Mouse (Mus musculus) forebrain, embryonic 14.5 days (tissue): ENCODE measurements around the gene Smndc1. TPM values are rescaled to one million over a fixed set of nuclear protein-coding genes. Genes with fewer than 3 reads are reported as not detected.

ENCODE experiments used
- ATAC-seq: fragments of 200-750 bp; cut with Nextera tagmentation; 2 replicates; pipeline ENCODE4 v1.8.0; 2017; ENCODE audit warnings: mild to moderate bottlenecking, moderate library complexity
- DNase-seq: peaks from one replicate; pipeline ENCODE4 v3.0.0-alpha.2; 2015; ENCODE audit warnings: low spot score
- H3K27ac ChIP-seq: fragments of 300-500 bp; sonication (generic); 2 replicates; pipeline ENCODE4 v1.5.1; 2014; ENCODE audit warnings: low read depth, mild to moderate bottlenecking, control low read depth, low read length, moderate library complexity
- H3K27me3 ChIP-seq: fragments of 300-500 bp; sonication (generic); replicated peaks from 2 replicates; pipeline ENCODE4 v1.6.1; 2014; ENCODE audit warnings: low read length, control low read depth, mixed read lengths; ENCODE audit not compliant: control insufficient read depth, insufficient read depth
- H3K36me3 ChIP-seq: fragments of 300-500 bp; sonication (generic); 2 replicates; pipeline ENCODE4 v1.6.1; 2014; ENCODE audit warnings: low read length, control low read depth; ENCODE audit not compliant: control insufficient read depth, insufficient read depth
- H3K4me1 ChIP-seq: fragments of 300-500 bp; sonication (generic); 2 replicates; pipeline ENCODE4 v1.6.1; 2014; ENCODE audit warnings: antibody characterized with exemption, low read length, control low read depth; ENCODE audit not compliant: control insufficient read depth, insufficient read depth
- H3K4me2 ChIP-seq: fragments of 300-500 bp; sonication (generic); 2 replicates; pipeline ENCODE4 v1.6.1; 2014; ENCODE audit warnings: mild to moderate bottlenecking, control low read depth, low read length
- H3K4me3 ChIP-seq: fragments of 300-500 bp; sonication (generic); 2 replicates; pipeline ENCODE4 v1.5.1; 2014; ENCODE audit warnings: low read depth, low read length, control low read depth
- H3K9ac ChIP-seq: fragments of 300-500 bp; sonication (generic); 2 replicates; pipeline ENCODE4 v1.6.1; 2014; ENCODE audit warnings: mild to moderate bottlenecking, low read length, control low read depth, moderate library complexity
- H3K9me3 ChIP-seq: fragments of 300-500 bp; sonication (generic); replicated peaks from 2 replicates; pipeline ENCODE4 v1.6.1; 2016; ENCODE audit warnings: low read length, control low read depth, mixed read lengths; ENCODE audit not compliant: control insufficient read depth
- WGBS: fragments of 180-500 bp; shearing (Covaris S2); extraction: QIAGEN DNeasy Blood & Tissue Kit; methylation state at CpG from one replicate; pipeline ENCODE4 v1.1.7; 2014; 5-methylcytosine and 5-hydroxymethylcytosine counted together
- polyA plus RNA-seq: library from polyadenylated mRNA; unstranded; fragments of >200 nt; fragmentation: Nextera tagmentation; extraction: Ambion mirVana; gene quantifications from 2 replicates; pipeline ENCODE4 v1.2.1, GENCODE M21; 2014

Gene Smndc1
- polyA plus RNA-seq, 1 experiment from 2014 or later, result 41.5 TPM

- H3K27me3 ChIP-seq, result no peaks in the 10 kb centered on the region
- no peaks in the 10 kb centered on the region for H3K36me3 ChIP-seq
- no peak overlapping the region for H3K4me3 ChIP-seq
- 0 out of 2 replicates have a peak overlapping the region, but pooled peaks have one; percentile 28 for H3K27ac ChIP-seq
- DNase-seq (no peak), ATAC-seq (no peak)
- no peak overlapping the region for H3K4me2 ChIP-seq
- H3K4me1 ChIP-seq, result peaks cover 14% of the 10 kb centered on the region; the same call in 1 of the 2 replicates
- no peak overlapping the region for H3K9ac ChIP-seq
- no peaks in the 10 kb centered on the region for H3K9me3 ChIP-seq
- WGBS, result 56% methylated on average over 7 of the region's 7 CpGs
Measured at GRCm38 (mm10) chr19:53427346-53427745, 37.0 kb upstream of the Smndc1 start.

GRCm38 (mm10) chr19:53425824-53426223 lies 35.4 kb upstream of the Smndc1 start:
- no peak overlapping the region for H3K4me2 ChIP-seq
- no peaks in the 10 kb centered on the region for H3K9me3 ChIP-seq
- H3K27ac ChIP-seq, result no peak overlapping the region
- no peaks in the 10 kb centered on the region for H3K27me3 ChIP-seq
- DNase-seq (no peak), ATAC-seq (no peak)
- H3K4me3 ChIP-seq, result no peak overlapping the region
- no peaks in the 10 kb centered on the region for H3K36me3 ChIP-seq
- H3K4me1 ChIP-seq, result peaks cover 12% of the 10 kb centered on the region; the same call in 1 of the 2 replicates
- 96% methylated on average over 8 of the region's 8 CpGs for WGBS
- no peak overlapping the region for H3K9ac ChIP-seq

GRCm38 (mm10) chr19:53424629-53425028 lies 34.3 kb upstream of the Smndc1 start:
- Histone ChIP-seq H3K9ac (no peak overlapping the region), H3K4me1 (peaks cover 6% of the 10 kb centered on the region; the same call in 1 of the 2 replicates), H3K4me3 (no peak overlapping the region), H3K27me3 (no peaks in the 10 kb centered on the region), H3K9me3 (no peaks in the 10 kb centered on the region), H3K27ac (no peak overlapping the region), H3K4me2 (no peak overlapping the region), H3K36me3 (no peaks in the 10 kb centered on the region)
- ATAC-seq (no peak), DNase-seq (no peak)
- 76% methylated on average over 18 of the region's 18 CpGs for WGBS

- Histone ChIP-seq H3K9ac (no peak overlapping the region), H3K36me3 (no peaks in the 10 kb centered on the region), H3K4me3 (no peak overlapping the region), H3K27me3 (no peaks in the 10 kb centered on the region), H3K9me3 (no peaks in the 10 kb centered on the region), H3K27ac (no peak overlapping the region), H3K4me1 (peaks cover 5% of the 10 kb centered on the region; the same call in 1 of the 2 replicates), H3K4me2 (no peak overlapping the region)
- WGBS, result 78% methylated on average over 17 of the region's 17 CpGs
- DNase-seq (no peak), ATAC-seq (no peak)
Measured at GRCm38 (mm10) chr19:53423816-53424465, 33.6 kb upstream of the Smndc1 start.

- Histone ChIP-seq H3K9me3 (no peaks in the 10 kb centered on the region), H3K27ac (no peak overlapping the region), H3K4me1 (peaks cover 5% of the 10 kb centered on the region; the same call in 1 of the 2 replicates), H3K27me3 (no peaks in the 10 kb centered on the region), H3K9ac (no peak overlapping the region), H3K4me3 (no peak overlapping the region), H3K36me3 (no peaks in the 10 kb centered on the region), H3K4me2 (no peak overlapping the region)
- no peak for DNase-seq
- ATAC-seq, result no peak
- 38% methylated on average over 19 of the region's 19 CpGs for whole genome bisulfite sequencing
Measured at GRCm38 (mm10) chr19:53423341-53423753, 33.0 kb upstream of the Smndc1 start.

- Histone ChIP-seq H3K9me3 (no peaks in the 10 kb centered on the region), H3K36me3 (no peaks in the 10 kb centered on the region), H3K4me1 (peaks cover under 1% of the 10 kb centered on the region; the same call in 1 of the 2 replicates), H3K9ac (no peak overlapping the region), H3K27me3 (no peaks in the 10 kb centered on the region), H3K27ac (no peak overlapping the region), H3K4me3 (no peak overlapping the region), H3K4me2 (no peak overlapping the region)
- 70% methylated on average over 18 of the region's 18 CpGs for WGBS
- DNase-seq (no peak), ATAC-seq (no peak)
Measured at GRCm38 (mm10) chr19:53422358-53423308, 32.3 kb upstream of the Smndc1 start.

GRCm38 (mm10) chr19:53421583-53422188 lies 31.3 kb upstream of the Smndc1 start:
- Histone ChIP-seq H3K9me3 (no peaks in the 10 kb centered on the region), H3K4me1 (no peaks in the 10 kb centered on the region; the same call in 1 of the 2 replicates), H3K27ac (no peak overlapping the region), H3K4me3 (peak overlapping the region; percentile 33), H3K36me3 (no peaks in the 10 kb centered on the region), H3K4me2 (peak overlapping the region; percentile 63), H3K9ac (0 out of 2 replicates have a peak overlapping the region, but pooled peaks have one; percentile 42), H3K27me3 (no peaks in the 10 kb centered on the region)
- DNase-seq (no peak), ATAC-seq (0 out of 2 replicates have a peak, but pooled peaks have one; percentile 6)
- 1% methylated on average over 6 of the region's 6 CpGs for WGBS

GRCm38 (mm10) chr19:53420924-53421582 lies 30.7 kb upstream of the Smndc1 start:
- H3K4me3 ChIP-seq, result peak overlapping the region; percentile 33
- peak overlapping the region; percentile 42; the same call in 1 of the 2 replicates for H3K9ac ChIP-seq
- ATAC-seq, result peak; percentile 96
- 2% methylated on average over 19 of the region's 19 CpGs for WGBS
- peak; percentile 86 for DNase-seq
- no peak overlapping the region for H3K27ac ChIP-seq
- H3K9me3 ChIP-seq, result no peaks in the 10 kb centered on the region
- no peaks in the 10 kb centered on the region; the same call in 1 of the 2 replicates for H3K4me1 ChIP-seq
- no peaks in the 10 kb centered on the region for H3K36me3 ChIP-seq
- no peaks in the 10 kb centered on the region for H3K27me3 ChIP-seq
- H3K4me2 ChIP-seq, result peak overlapping the region; percentile 63
